Mouse (Mus musculus): ENCODE data around the gene Foxj2. TPM values are rescaled to one million over a fixed set of nuclear protein-coding genes. Genes with fewer than 3 reads are reported as not detected.

Foxj2 gene
- polyA plus RNA-seq, 1 experiment from 2014 or later, result 3.0 TPM

DNA sequence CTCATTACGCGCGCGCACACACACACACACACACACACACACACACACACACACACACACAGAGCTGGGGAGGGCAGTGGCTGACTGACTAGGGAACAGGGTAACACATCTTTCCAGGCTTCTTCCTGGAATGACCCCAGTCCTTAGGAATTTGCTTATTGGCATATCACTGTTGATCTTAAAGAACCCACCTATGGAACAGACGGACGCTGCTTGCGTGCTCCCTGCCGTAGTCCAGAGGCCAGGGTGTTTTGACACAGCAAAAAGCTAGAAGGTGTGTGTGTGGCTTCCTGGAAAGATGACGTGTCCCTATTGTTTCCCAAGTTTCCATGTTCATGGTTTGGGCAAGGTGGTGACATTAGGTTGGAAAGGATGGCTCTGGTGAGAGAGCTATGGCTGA, 5.5 kb downstream of the Foxj2 start:
- WGBS, result 95% methylated on average over 7 of the region's 9 CpGs
- DNase-seq (ENCODE audit: low spot score) (no peak), ATAC-seq (ENCODE audit: low FRiP score) (no peak)
- Histone ChIP-seq H3K27ac (ENCODE audit: low read depth, low read length) (no peak overlapping the region), H3K4me1 (replicated peaks; ENCODE audit: control insufficient read depth, insufficient read depth, low read length) (0 out of 2 replicates have a peak, but pooled peaks cover 2% of the 10 kb centered on the region), H3K4me2 (replicated peaks; ENCODE audit: low read depth, low read length) (no peak overlapping the region), H3K36me3 (ENCODE audit: control insufficient read depth, insufficient read depth, low read length) (no peaks in the 10 kb centered on the region), H3K9ac (ENCODE audit: low read depth, low read length) (no peak overlapping the region), H3K9me3 (ENCODE audit: control insufficient read depth, low read length) (no peaks in the 10 kb centered on the region), H3K27me3 (ENCODE audit: control insufficient read depth, insufficient read depth, low read length) (no peaks in the 10 kb centered on the region), H3K4me3 (ENCODE audit: low read depth, low read length) (no peak overlapping the region)

DNA sequence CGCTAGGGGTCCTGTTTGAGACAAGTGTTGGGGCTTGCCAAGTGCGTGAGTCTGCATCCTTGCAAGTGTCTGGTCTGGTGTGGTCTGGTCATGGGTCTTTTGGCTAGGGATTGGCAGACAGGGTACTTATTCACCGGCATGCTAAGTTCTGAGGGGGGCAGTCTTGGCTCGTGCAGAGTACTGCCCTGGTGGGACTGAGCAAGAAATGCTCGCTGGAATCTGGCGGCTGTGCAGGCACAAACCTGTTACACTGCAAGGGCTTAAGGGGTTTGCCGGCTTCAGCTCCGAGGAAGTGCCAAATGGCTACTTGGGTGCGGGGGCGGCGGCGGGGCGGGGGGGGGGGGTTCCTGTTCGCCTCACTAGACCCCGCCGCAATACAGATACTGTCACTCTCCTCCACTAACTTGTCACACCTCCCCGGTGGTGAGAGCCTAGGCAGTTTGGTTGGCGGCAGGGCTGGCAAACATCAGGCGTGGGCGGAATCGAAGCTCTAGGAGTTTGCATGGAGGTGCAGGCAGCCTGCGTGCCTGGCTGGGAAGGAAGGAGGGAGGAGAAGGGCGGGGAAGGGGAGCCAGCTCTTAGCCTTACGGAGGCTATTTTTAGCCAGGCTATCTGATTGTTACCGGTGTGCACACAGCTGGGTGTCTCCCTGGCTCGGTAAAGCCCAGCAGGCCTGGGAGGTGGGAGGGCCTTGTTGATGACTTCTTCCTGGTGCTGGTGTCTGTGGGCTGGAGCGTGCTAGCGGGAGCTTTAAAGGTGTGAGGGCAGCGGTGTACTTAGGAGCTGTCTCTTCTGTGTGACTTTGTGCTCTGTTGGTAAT, 6.4 kb downstream of the Foxj2 start:
- Histone ChIP-seq H3K36me3 (ENCODE audit: control insufficient read depth, insufficient read depth, low read length) (no peaks in the 10 kb centered on the region), H3K9me3 (ENCODE audit: control insufficient read depth, low read length) (no peaks in the 10 kb centered on the region), H3K4me1 (replicated peaks; ENCODE audit: control insufficient read depth, insufficient read depth, low read length) (0 out of 2 replicates have a peak, but pooled peaks cover under 1% of the 10 kb centered on the region), H3K9ac (ENCODE audit: low read depth, low read length) (0 out of 2 replicates have a peak overlapping the region, but pooled peaks have one; percentile 40), H3K4me2 (replicated peaks; ENCODE audit: low read depth, low read length) (peak overlapping the region; percentile 40), H3K27ac (ENCODE audit: low read depth, low read length) (no peak overlapping the region), H3K27me3 (ENCODE audit: control insufficient read depth, insufficient read depth, low read length) (no peaks in the 10 kb centered on the region), H3K4me3 (ENCODE audit: low read depth, low read length) (peak overlapping the region; percentile 6; the same call in 1 of the 2 replicates)
- 7% methylated on average over 29 of the region's 29 CpGs for WGBS
- peak; percentile 49 for ATAC-seq (ENCODE audit: low FRiP score)
- peak; percentile 48 for DNase-seq (ENCODE audit: low spot score)

DNA sequence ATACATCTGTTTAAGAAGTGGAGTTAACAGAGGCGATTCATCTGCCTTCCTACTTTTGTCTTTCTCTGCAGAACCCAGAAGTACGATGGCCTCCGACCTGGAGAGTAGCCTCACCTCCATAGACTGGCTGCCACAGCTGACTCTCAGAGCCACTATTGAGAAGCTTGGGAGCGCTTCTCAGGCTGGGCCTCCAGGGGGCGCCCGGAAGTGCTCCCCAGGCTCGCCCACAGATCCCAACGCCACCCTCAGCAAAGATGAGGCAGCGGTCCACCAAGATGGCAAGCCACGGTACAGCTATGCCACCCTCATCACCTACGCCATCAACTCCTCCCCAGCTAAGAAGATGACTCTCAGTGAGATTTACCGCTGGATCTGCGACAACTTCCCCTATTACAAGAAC, 8.4 kb downstream of the Foxj2 start:
- H3K4me3 ChIP-seq (ENCODE audit: low read depth, low read length), result no peak overlapping the region
- no peaks in the 10 kb centered on the region for H3K4me1 ChIP-seq (replicated peaks; ENCODE audit: control insufficient read depth, insufficient read depth, low read length)
- H3K27ac ChIP-seq (ENCODE audit: low read depth, low read length), result no peak overlapping the region
- H3K27me3 ChIP-seq (ENCODE audit: control insufficient read depth, insufficient read depth, low read length), result no peaks in the 10 kb centered on the region
- no peak overlapping the region for H3K4me2 ChIP-seq (replicated peaks; ENCODE audit: low read depth, low read length)
- no peak overlapping the region for H3K9ac ChIP-seq (ENCODE audit: low read depth, low read length)
- no peaks in the 10 kb centered on the region for H3K9me3 ChIP-seq (ENCODE audit: control insufficient read depth, low read length)
- H3K36me3 ChIP-seq (ENCODE audit: control insufficient read depth, insufficient read depth, low read length), result no peaks in the 10 kb centered on the region
- WGBS, result 43% methylated on average over 13 of the region's 13 CpGs
- ATAC-seq (ENCODE audit: low FRiP score) (no peak), DNase-seq (ENCODE audit: low spot score) (peak; percentile 47)

DNA sequence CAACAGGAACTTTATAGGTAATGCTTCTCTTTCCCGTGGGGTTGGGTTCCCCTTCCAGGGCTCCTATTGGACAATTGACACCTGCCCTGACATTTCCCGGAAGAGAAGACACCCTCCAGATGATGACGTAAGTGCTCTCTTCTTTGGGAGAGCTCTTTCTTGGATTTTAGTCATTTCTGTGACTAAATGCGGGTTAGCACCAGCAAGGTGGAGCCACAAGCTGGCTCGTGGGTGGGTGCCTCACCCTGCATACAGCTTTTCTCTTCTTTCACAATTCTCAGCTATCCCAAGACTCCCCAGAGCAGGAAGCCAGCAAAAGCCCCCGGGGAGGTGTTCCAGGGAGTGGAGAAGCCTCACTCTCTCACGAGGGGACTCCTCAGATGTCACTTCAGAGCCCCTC, 13.2 kb downstream of the Foxj2 start:
- H3K36me3 ChIP-seq (ENCODE audit: control insufficient read depth, insufficient read depth, low read length), result no peaks in the 10 kb centered on the region
- H3K4me3 ChIP-seq (ENCODE audit: low read depth, low read length), result no peak overlapping the region
- no peak overlapping the region for H3K27ac ChIP-seq (ENCODE audit: low read depth, low read length)
- ATAC-seq (ENCODE audit: low FRiP score), result no peak
- no peaks in the 10 kb centered on the region for H3K9me3 ChIP-seq (ENCODE audit: control insufficient read depth, low read length)
- H3K9ac ChIP-seq (ENCODE audit: low read depth, low read length), result no peak overlapping the region
- 83% methylated on average over 7 of the region's 7 CpGs for WGBS
- no peaks in the 10 kb centered on the region for H3K4me1 ChIP-seq (replicated peaks; ENCODE audit: control insufficient read depth, insufficient read depth, low read length)
- no peak for DNase-seq (ENCODE audit: low spot score)
- H3K27me3 ChIP-seq (ENCODE audit: control insufficient read depth, insufficient read depth, low read length), result no peaks in the 10 kb centered on the region
- H3K4me2 ChIP-seq (replicated peaks; ENCODE audit: low read depth, low read length), result no peak overlapping the region

DNA sequence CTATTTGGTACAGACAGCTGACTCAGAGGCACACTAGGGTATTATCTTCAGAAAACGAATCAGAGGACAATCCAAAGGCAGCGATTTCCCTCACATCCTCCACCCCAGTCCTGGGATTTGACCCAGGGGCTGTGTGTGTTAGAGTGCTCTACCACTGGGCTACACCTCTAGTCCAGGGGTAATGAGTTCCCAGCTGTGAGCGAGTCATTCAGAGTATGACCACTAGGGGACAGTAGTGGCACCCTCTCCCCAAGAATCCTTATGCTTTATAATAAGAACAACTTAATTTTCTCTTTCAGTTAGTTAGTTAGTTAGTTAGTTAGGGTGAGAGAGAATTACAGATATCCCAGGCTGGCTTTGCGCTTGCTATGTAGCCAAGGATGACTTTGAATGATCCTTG, 14.7 kb downstream of the Foxj2 start:
- Histone ChIP-seq H3K9ac (ENCODE audit: low read depth, low read length) (no peak overlapping the region), H3K4me1 (replicated peaks; ENCODE audit: control insufficient read depth, insufficient read depth, low read length) (no peaks in the 10 kb centered on the region), H3K27me3 (ENCODE audit: control insufficient read depth, insufficient read depth, low read length) (no peaks in the 10 kb centered on the region), H3K36me3 (ENCODE audit: control insufficient read depth, insufficient read depth, low read length) (no peaks in the 10 kb centered on the region), H3K27ac (ENCODE audit: low read depth, low read length) (no peak overlapping the region), H3K4me3 (ENCODE audit: low read depth, low read length) (no peak overlapping the region), H3K4me2 (replicated peaks; ENCODE audit: low read depth, low read length) (no peak overlapping the region), H3K9me3 (ENCODE audit: control insufficient read depth, low read length) (no peaks in the 10 kb centered on the region)
- DNase-seq (ENCODE audit: low spot score) (peak; percentile 38), ATAC-seq (ENCODE audit: low FRiP score) (no peak)
- WGBS, result 62% methylated on average over 4 of the region's 4 CpGs

DNA sequence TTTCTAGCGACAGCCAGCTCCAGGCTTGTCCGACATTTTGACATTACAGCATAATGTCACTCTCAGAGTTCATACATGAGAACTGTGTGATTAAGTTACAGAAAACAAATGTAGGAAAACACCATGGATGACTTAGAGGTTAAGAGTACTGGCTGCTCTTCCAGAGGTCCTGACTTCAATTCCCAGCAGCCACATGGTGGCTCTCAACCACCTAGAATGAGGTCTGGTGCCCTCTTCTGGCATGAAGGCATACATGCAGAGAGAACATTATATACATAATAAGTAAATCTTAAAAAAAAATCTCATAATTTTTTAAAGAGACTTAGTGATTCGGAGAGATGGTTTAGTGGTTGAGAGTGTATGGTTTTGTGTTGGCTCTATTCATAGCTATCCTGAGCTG, 17.3 kb downstream of the Foxj2 start:
- no peaks in the 10 kb centered on the region for H3K27me3 ChIP-seq (ENCODE audit: control insufficient read depth, insufficient read depth, low read length)
- ATAC-seq (ENCODE audit: low FRiP score), result no peak
- WGBS, result 96% methylated on average over 3 of the region's 3 CpGs
- DNase-seq (ENCODE audit: low spot score), result no peak
- no peaks in the 10 kb centered on the region for H3K4me1 ChIP-seq (replicated peaks; ENCODE audit: control insufficient read depth, insufficient read depth, low read length)
- H3K27ac ChIP-seq (ENCODE audit: low read depth, low read length), result no peak overlapping the region
- H3K4me3 ChIP-seq (ENCODE audit: low read depth, low read length), result no peak overlapping the region
- no peak overlapping the region for H3K9ac ChIP-seq (ENCODE audit: low read depth, low read length)
- H3K4me2 ChIP-seq (replicated peaks; ENCODE audit: low read depth, low read length), result no peak overlapping the region
- H3K9me3 ChIP-seq (ENCODE audit: control insufficient read depth, low read length), result no peaks in the 10 kb centered on the region
- 0 out of 2 replicates have a peak, but pooled peaks cover 2% of the 10 kb centered on the region for H3K36me3 ChIP-seq (ENCODE audit: control insufficient read depth, insufficient read depth, low read length)

DNA sequence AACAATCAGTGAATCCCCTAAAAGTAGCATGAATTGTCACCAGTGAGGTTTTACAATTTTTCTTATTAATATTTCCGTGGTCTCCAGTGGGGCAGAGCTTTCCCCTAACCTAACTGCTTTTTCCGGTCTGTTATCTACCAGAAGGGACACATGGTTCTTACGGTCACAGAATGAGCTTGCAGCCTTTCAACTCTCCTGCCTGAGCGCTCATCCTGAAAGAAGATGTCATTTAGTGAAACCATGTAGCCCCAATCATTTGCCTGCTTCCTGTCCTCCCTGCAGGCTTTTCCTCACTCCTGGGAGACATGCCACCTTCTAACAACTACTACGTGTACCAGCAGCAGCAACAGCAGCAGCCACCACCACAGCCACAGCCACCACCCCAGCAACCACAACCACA, 17.8 kb downstream of the Foxj2 start:
- 88% methylated on average over 5 of the region's 5 CpGs for WGBS
- no peaks in the 10 kb centered on the region for H3K27me3 ChIP-seq (ENCODE audit: control insufficient read depth, insufficient read depth, low read length)
- H3K9me3 ChIP-seq (ENCODE audit: control insufficient read depth, low read length), result no peaks in the 10 kb centered on the region
- no peak for ATAC-seq (ENCODE audit: low FRiP score)
- H3K27ac ChIP-seq (ENCODE audit: low read depth, low read length), result no peak overlapping the region
- H3K36me3 ChIP-seq (ENCODE audit: control insufficient read depth, insufficient read depth, low read length), result 0 out of 2 replicates have a peak, but pooled peaks cover 2% of the 10 kb centered on the region
- no peak overlapping the region for H3K4me3 ChIP-seq (ENCODE audit: low read depth, low read length)
- no peak overlapping the region for H3K9ac ChIP-seq (ENCODE audit: low read depth, low read length)
- H3K4me1 ChIP-seq (replicated peaks; ENCODE audit: control insufficient read depth, insufficient read depth, low read length), result no peaks in the 10 kb centered on the region
- no peak for DNase-seq (ENCODE audit: low spot score)
- no peak overlapping the region for H3K4me2 ChIP-seq (replicated peaks; ENCODE audit: low read depth, low read length)

DNA sequence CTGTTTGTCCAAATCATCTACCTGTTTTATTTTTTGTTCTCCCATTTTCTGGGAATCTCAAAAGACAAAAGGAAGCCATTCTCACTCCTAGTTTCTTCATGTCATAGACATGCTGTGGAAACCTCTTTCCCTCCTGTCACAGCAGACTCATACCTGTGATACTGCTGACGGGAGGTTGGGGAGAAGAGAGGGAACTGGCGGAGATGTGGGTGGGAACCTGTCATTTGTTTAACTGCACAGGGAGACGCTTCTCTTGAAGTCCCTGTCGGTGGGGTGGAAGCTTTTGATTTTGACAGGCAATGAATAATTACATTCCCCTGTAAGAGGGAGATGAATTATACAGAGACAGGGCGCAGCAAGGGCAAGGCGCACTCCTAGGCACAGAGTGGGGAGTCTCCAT, 24.0 kb downstream of the Foxj2 start:
- DNase-seq (ENCODE audit: low spot score), result no peak
- H3K9ac ChIP-seq (ENCODE audit: low read depth, low read length), result no peak overlapping the region
- 0 out of 2 replicates have a peak, but pooled peaks cover 2% of the 10 kb centered on the region for H3K36me3 ChIP-seq (ENCODE audit: control insufficient read depth, insufficient read depth, low read length)
- H3K27me3 ChIP-seq (ENCODE audit: control insufficient read depth, insufficient read depth, low read length), result no peaks in the 10 kb centered on the region
- no peaks in the 10 kb centered on the region for H3K4me1 ChIP-seq (replicated peaks; ENCODE audit: control insufficient read depth, insufficient read depth, low read length)
- WGBS, result 75% methylated on average over 6 of the region's 6 CpGs
- H3K27ac ChIP-seq (ENCODE audit: low read depth, low read length), result no peak overlapping the region
- H3K9me3 ChIP-seq (ENCODE audit: control insufficient read depth, low read length), result no peaks in the 10 kb centered on the region
- H3K4me2 ChIP-seq (replicated peaks; ENCODE audit: low read depth, low read length), result no peak overlapping the region
- H3K4me3 ChIP-seq (ENCODE audit: low read depth, low read length), result no peak overlapping the region
- no peak for ATAC-seq (ENCODE audit: low FRiP score)

DNA sequence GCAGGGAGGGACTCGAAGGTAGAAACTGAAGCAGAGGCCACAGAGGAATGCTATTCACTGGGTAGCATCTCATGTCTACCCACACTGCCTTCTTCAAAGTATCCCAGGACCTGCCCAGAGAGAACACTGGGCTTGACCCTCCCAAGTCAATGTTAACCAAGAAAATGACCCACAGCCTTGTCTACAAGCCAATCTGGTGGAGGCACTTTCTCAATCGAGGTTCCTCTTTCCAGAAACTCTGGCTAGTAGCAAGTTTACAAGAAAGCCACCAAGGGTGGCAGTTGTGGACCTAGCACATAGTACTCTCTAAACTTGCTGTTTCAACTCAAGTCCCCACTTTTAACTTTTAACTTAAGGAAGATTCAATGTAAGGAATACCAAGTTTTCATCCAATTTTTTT, 33.0 kb downstream of the Foxj2 start:
- Histone ChIP-seq H3K27ac (ENCODE audit: low read depth, low read length) (no peak overlapping the region), H3K27me3 (ENCODE audit: control insufficient read depth, insufficient read depth, low read length) (no peaks in the 10 kb centered on the region), H3K9ac (ENCODE audit: low read depth, low read length) (no peak overlapping the region), H3K4me2 (replicated peaks; ENCODE audit: low read depth, low read length) (no peak overlapping the region), H3K9me3 (ENCODE audit: control insufficient read depth, low read length) (no peaks in the 10 kb centered on the region), H3K36me3 (ENCODE audit: control insufficient read depth, insufficient read depth, low read length) (no peaks in the 10 kb centered on the region), H3K4me1 (replicated peaks; ENCODE audit: control insufficient read depth, insufficient read depth, low read length) (no peaks in the 10 kb centered on the region), H3K4me3 (ENCODE audit: low read depth, low read length) (no peak overlapping the region)
- DNase-seq (ENCODE audit: low spot score), result no peak
- no peak for ATAC-seq (ENCODE audit: low FRiP score)
- 89% methylated on average over 2 of the region's 2 CpGs for WGBS

All from hindbrain, embryonic 11.5 days (tissue).